Mouse (Mus musculus): ENCODE data around the gene Ttc36.

Ttc36 gene

DNA sequence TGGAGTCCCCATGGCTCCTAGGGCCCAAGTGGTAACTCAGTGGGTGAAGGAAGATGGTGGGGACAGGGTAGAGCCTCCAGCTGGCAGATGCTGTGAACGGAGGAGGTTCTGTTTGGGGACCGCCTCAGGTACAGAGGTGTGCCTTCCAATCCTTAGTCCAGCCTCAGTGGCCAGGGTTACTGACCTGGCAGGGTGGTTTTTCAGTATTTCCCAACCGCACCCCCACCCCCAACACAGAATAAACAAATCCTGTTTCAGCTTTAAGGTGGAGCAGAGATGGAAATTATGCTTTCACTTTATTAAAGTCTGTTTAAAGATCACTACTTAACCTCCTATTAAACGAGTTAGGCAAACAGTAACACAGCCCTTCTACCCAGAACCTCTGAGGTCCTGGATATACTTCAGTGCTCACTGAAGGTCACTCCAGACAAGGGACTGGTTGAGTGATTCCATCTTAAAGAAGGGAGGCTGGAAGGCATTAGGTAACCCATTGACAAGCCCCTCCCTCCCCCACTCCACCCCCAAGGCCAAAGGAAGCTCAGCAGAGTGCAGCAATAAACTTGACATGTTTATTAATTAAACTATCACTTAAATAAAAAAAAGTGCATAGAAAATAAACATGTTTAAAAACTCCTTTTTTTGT, at the start of gene Ttc36:
Ttc36 (minus strand) TSS at position 265 of the 643 bp plus-strand sequence.
- DNase-seq (ENCODE audit: low read depth, low spot score): no peak

DNA sequence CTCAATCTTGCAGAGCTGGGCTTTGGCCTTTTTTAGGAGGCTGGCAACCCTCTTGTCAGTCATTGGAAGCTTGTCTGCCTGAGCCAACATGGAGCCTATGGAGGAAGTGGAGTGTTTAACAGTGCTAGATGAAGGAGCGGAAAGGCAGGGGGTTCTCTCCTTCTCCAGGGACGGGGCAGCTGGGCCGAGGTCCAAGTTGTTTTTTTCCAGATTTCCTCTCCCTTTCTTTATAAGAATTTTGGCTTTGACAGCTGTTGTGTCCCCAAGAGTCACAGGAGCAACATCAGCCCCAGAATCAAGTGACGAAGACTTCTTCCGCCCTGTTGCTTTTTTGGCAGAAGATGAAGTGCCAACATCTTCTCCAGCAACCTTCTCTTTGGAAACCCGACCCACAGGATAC, 44.6 kb upstream of the Ttc36 start:
- DNase-seq (ENCODE audit: low read depth, low spot score): no peak

GRCm38 (mm10) chr9:44841241-44841640, 38.4 kb upstream of the Ttc36 start:
- DNase-seq (ENCODE audit: low read depth, low spot score): no peak

- peak; percentile 72 for DNase-seq (ENCODE audit: low read depth, low spot score)
Measured at GRCm38 (mm10) chr9:44836439-44836838, 33.6 kb upstream of the Ttc36 start.

DNA sequence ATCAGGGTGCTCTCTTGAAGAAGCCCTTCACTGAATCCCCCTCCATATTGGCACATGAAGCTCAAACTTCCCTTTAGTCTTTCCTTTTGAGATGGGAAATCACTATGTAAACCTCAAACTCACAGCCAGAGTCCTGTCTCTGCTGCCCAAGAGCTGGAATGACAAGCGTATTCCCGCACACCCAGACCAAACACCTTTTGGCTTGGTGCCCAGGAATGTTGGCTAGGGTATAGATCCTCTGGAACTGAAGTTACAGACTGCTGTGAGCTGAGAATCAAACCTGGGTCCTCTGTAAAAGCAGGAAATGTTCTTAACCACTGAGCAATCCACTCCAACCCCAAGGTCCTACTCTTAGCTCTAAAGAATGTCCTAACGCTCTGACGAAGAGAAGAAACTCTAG, 29.5 kb upstream of the Ttc36 start:
- DNase-seq (ENCODE audit: low read depth, low spot score): no peak

DNA sequence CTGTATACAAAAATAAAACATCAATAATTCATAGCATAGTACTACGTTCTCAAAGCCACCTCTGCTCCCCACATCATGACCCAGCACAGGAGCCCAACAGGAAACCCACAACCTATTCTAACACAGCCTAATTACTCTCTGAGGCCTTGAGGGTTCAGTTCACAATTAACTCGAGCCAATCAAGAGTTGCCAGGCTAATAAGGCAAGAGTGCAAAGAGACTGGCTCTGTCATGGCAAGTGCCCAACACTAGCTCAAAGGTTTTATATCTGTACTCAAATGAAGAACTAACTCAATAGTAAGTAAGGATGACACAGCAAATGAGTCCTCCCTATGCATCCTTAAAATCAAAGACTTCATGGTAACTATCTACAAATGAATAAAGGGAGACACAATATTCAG, 27.6 kb upstream of the Ttc36 start:
- DNase-seq (ENCODE audit: low read depth, low spot score): no peak

DNA sequence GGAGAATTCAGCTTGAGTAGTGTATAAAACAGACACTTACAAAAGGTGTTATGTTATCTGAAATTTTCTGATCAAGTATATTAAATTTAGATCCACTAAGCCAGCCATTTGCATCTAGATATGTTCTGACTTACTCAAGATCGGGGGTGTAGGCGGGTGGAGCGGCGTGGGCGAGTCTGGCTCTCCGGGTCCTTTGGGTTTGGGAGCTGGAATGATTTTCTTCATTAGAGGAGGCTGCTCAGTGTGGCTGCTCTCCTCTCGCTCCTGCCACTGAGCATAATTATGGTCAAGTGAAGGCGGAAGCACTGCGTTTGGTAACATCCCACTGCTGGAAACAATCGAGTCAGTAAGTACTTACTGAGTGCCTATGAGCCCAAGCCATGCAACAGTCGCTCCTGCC, 26.1 kb upstream of the Ttc36 start:
- DNase-seq (ENCODE audit: low read depth, low spot score): no peak

GRCm38 (mm10) chr9:44826660-44827059, 23.8 kb upstream of the Ttc36 start:
- DNase-seq (ENCODE audit: low read depth, low spot score): no peak

DNA sequence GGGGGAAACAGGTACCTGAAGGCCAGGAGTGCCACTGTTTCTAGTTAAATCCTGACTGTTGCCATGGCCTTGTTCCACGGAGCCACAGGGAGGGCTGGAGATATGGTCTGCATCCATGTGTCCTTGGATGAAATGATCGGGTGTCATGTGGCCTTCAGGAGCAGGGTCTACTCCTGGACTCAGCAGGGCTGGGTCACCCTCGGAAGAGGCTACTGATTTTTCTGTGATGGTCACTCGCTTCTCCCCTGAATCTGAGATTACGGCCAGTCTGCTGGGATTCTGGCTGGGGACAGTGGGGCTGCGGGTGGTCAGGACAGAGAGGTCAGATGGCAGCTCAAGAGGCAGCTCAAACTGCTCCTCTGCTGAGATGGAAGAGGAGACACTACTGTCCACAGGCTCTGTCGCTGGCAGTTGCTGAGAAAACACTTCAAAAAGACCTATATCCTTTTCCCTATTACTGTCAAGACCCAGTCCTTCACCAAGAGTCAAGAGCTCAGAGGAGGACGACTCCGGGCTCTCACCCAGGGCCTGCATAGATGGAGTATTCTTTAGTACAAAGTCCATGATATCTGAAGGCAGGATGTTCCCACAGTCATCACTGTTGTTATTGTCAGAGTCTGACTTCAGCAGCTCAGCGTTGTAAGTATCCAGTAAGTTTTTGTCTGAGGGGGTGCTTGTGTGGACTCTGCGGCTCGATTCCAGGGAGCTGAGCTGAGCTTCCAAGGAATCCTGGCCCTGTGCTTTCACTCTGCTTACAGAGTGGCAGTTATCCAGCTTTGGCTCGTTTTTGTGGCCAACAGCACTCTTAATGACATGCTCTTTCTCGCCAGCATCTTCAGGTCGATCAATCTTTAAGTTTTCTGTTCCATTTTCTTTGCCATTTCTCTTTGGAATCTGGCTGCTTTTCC, 17.3 kb upstream of the Ttc36 start:
- DNase-seq (ENCODE audit: low read depth, low spot score): peak; percentile 40

GRCm38 (mm10) chr9:44817522-44817921, 14.7 kb upstream of the Ttc36 start:
- no peak for DNase-seq (ENCODE audit: low read depth, low spot score)

GRCm38 (mm10) chr9:44814179-44814578, 11.3 kb upstream of the Ttc36 start:
- DNase-seq (ENCODE audit: low read depth, low spot score): no peak

GRCm38 (mm10) chr9:44810316-44810715, 7.4 kb upstream of the Ttc36 start:
- DNase-seq (ENCODE audit: low read depth, low spot score): no peak

DNA sequence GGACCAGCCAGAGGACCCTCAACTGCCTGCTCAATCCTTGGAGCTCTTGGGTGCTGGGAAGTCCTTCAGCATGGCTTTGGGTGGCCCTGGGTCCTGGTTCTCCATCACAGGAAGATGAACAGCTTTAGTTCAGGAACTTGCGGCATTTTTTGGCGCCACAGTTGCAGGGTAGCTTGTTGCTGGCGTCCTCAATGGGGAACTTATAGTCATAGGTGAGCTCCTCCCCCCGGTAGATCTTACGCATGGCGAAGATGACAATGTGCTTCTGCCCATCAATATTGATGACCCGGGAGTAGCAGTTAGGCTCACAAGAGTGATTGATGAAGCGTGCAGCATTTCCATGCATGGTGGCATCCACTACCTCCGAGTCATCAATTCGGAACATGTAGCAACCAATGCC, 4.9 kb upstream of the Ttc36 start:
- no peak for DNase-seq (ENCODE audit: low read depth, low spot score)

DNA sequence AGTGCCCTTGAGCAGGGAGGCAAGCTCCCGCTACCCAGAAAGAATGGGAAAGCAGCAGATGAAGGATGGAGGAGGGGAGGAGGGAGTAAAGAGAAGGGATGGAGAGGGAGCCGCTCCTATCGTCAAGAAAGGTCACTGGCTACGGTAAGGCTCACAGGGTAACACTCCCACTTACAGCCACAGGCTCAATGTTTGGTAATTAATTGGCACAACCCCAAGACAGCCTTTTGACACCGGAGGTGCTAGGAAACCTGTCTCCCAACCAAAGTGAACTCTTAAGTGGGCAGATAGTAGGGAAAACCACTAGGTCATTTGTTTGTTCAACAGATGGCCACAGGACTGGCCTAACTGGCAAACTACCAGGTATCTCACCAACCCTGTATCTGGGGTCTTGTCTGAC, 4.3 kb upstream of the Ttc36 start:
- DNase-seq (ENCODE audit: low read depth, low spot score): no peak

GRCm38 (mm10) chr9:44805536-44805935, 2.7 kb upstream of the Ttc36 start:
- no peak for DNase-seq (ENCODE audit: low read depth, low spot score)

DNA sequence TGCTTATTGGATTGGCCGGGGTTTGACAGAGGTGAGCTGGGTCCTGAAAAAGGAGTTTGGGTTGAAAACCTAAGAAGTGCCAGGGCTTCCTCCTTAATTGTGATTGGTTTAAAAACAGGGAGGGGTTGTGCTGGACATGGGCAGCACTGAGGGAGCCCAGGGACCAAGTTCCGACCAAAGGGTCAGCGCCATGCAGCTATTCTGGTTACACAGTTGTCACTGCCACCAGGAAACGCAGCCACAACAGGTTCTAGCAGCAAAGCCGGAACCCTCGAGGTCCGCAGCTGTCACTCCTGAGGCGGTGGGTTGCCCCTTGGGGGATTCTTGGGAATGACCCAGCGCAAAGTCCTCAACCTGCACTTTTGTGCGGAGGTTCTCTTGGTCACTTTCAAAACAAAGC, 1.8 kb upstream of the Ttc36 start:
- no peak for DNase-seq (ENCODE audit: low read depth, low spot score)

- no peak for DNase-seq (ENCODE audit: low read depth, low spot score)
Measured at GRCm38 (mm10) chr9:44801669-44802068, 1.2 kb downstream of the Ttc36 start.

DNA sequence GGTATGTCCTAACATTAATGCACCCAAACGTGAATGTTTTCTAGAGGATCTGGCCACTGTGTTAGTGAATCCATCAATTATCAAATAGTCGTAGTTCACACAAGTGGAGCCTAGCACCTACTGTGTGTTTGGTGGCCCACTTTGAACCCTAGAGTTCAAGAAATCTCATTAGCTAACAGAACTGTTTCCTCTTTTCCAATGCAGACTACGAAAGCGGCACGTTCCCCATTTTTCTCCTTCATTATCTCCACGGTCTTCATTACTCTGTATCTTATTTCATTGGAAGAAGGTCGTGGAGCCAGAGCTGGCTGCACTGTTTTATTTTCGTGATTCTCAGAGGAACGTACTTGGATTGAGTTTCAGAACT, 2.9 kb downstream of the Ttc36 start:
- DNase-seq (ENCODE audit: low read depth, low spot score): no peak

DNA sequence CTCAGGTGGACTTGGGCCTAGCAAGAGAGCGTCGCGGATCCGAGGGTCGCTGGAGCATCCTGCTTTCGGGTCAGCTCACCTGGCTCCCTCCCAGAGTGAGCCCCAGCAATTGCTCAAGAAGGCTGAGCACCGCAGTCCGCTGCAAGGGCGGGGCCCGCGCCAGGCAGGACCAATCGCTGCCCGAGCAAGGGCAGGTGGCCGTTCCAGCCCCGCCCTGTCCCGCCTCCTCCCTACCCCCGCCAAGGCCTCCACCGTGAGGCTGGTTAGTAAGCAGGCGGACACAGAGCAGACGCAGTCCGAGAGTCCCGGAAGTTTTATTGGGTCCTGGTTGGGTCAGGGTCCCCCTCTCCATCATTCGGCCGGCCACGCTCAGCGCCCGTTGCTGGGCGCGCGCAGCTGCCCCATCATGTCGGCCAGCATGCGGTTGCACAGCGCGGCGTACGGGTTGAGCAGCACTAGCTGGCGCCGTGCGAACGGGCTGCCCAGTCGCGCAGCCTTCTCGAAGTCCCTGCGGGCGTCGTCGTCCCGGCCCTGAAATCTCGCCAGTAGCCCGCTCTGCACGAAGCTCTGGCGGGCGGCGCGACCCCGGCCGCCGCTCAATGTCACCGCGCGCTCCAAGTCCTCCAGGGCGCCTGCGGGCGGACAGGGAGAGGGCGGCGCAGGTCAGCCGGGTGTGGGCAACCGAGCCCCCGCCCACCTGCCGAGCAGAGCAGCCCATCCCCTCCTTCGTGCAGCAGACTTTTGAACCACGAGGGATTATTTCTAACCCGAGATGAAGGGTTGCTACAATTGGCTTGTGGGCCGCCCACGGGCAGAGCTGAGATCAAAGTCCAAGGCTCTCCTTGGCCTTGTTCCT, 3.5 kb downstream of the Ttc36 start, which contains the start of gene Tmem25:
Tmem25 (minus strand) TSS at position 206 of the 856 bp plus-strand sequence.
- peak; percentile 72 for DNase-seq (ENCODE audit: low read depth, low spot score)

DNA sequence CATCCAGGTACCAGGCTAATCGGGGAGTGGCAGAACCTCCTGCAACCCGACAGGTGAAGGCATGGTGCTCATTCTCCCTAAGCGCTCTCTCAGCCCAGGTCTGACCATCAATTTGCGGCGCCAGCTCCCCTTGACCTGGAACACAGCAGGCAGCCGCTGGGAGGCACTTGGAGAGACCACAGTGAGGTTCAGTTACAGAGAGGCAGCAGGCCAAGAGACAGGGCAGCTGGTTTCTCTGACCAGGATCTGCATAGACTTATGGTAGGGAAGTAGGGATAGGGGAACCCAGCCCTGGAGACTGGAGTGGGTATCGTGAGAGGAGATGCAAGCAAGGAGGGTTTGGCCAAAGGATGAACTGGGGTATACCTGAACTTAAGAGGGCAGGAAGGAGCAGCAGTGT, 4.6 kb downstream of the Ttc36 start:
- DNase-seq (ENCODE audit: low read depth, low spot score): peak; percentile 42

- DNase-seq (ENCODE audit: low read depth, low spot score): no peak
Measured at GRCm38 (mm10) chr9:44792842-44793241, 10.0 kb downstream of the Ttc36 start.
